Comparison of ENCODE assay signal across 24 mouse cellular contexts in the genomic region with DNA sequence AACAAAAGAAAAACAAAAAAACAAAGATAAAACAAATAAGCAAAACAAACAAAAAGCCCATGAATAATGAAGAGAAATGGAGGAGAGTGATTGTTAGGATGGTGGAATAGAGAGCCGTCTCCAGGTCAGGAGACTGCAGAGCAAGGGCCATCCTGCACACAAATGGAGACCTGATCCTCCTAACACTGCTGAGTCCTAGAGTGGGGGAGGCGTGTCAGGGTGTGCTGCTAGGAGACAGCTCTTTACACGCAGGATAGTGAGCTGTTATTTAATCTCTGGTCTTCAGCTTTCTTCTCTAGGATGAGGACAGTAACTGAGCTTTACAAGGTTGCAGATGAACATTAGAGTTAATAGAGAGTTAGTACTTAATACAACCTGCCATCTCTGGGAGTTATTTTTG. TPM values are rescaled to one million over a fixed set of nuclear protein-coding genes. Genes with fewer than 3 reads are reported as not detected.
DNase-seq lines count a peak whose midpoint lies in the region; ATAC-seq and TF ChIP-seq lines count a peak whose summit lies in the region.
"Had no signal": no experiment of that assay in that cellular context is flagged by ENCODE, and none has a peak within 500 bp of the region (broad histone marks: within the 10 kb centered on the region; RNA-seq: fewer than 3 reads in every experiment).

No protein-coding gene starts in this region.

- H3K9me3 ChIP-seq in kidney, postnatal 0 days (replicated peaks; ENCODE audit: low read length), result no peaks in the 10 kb centered on the region
- H3K9me3 ChIP-seq: embryonic facial prominence, embryonic 15.5 days; forebrain, embryonic 15.5 days; heart, embryonic 12.5 days; hindbrain, embryonic 12.5 days had no signal

- no peak for TF ChIP-seq EP300 in heart, adult 2 months (IDR thresholded peaks at IDR 0.05; ENCODE audit: insufficient read depth, low read depth, low read length)

- ATAC-seq in kidney, postnatal 0 days (replicated peaks; ENCODE audit: low FRiP score, low read depth), result no peak
- ATAC-seq: forebrain, embryonic 15.5 days; hindbrain, embryonic 16.5 days; inflammation-experienced regulatory T-cells, adult 6 months; intestine, postnatal 0 days had no signal

- WGBS in heart, adult 2 months, result 81% methylated on average over 3 of the region's 3 CpGs
- 36% methylated on average over 3 of the region's 3 CpGs for WGBS in kidney, postnatal 0 days

- no peaks in the 10 kb centered on the region for H3K36me3 ChIP-seq in heart, adult 2 months (ENCODE audit: control insufficient read depth, insufficient read depth, low read length)
- peaks cover 5% of the 10 kb centered on the region; the same call in 1 of the 2 replicates for H3K36me3 ChIP-seq in kidney, postnatal 0 days (ENCODE audit: insufficient read depth, low read length)

- no peaks in the 10 kb centered on the region for H3K4me1 ChIP-seq in heart, adult 2 months (ENCODE audit: control insufficient read depth, insufficient read depth, low read length)
- H3K4me1 ChIP-seq in kidney, postnatal 0 days (replicated peaks; ENCODE audit: insufficient read depth, low read length), result no peaks in the 10 kb centered on the region
- H3K4me1 ChIP-seq: embryonic facial prominence, embryonic 15.5 days; forebrain, embryonic 15.5 days; hindbrain, embryonic 12.5 days had no signal

- no peak for TF ChIP-seq POLR2A in heart, adult 2 months (IDR thresholded peaks at IDR 0.05; ENCODE audit: insufficient read depth, low read depth, low read length)

- intact Hi-C loops in gastrocnemius, adult 2 months (cut with DNase I), result loop anchor here (5.0 kb wide), 1 partner anchor 35 kb away; no protein-coding TSS in a partner anchor
- intact Hi-C loops in heart, adult 2 months (cut with DNase I), result no loop called here

- H3K4me3 ChIP-seq in gastrocnemius, adult 2 months, result peak overlapping the region; percentile 2; the same call in 1 of the 2 replicates
- H3K4me3 ChIP-seq in heart, adult 2 months, result no peak overlapping the region
- H3K4me3 ChIP-seq in kidney, postnatal 0 days (replicated peaks; ENCODE audit: low read depth, low read length), result no peak overlapping the region
- H3K4me3 ChIP-seq: embryonic facial prominence, embryonic 15.5 days; forebrain, embryonic 15.5 days; heart, embryonic 12.5 days; hindbrain, embryonic 12.5 days had no signal

- no peak for TF ChIP-seq CTCF in gastrocnemius, adult 2 months (IDR thresholded peaks at IDR 0.05)
- TF ChIP-seq CTCF in heart, adult 2 months (IDR thresholded peaks at IDR 0.05), result no peak
- TF ChIP-seq CTCF in kidney, postnatal 0 days (IDR thresholded peaks at IDR 0.05; ENCODE audit: low read depth), result no peak

- DNase-seq in gastrocnemius, adult 2 months, result peak; percentile 47
- DNase-seq in gastrocnemius, postnatal 25 days, result no peak
- no peak for DNase-seq in heart, adult 2 months
- no peak for DNase-seq in heart, adult 9 months (ENCODE audit: low spot score in 2 of 2)
- DNase-seq in kidney, postnatal 0 days (ENCODE audit: low spot score), result peak; percentile 71
- DNase-seq in kidney, postnatal 14 days, result no peak
- peak; percentile 39 for DNase-seq in skeletal muscle tissue, adult 2 months (ENCODE audit: low read depth, low spot score)
- no peak for DNase-seq in urinary bladder, postnatal 10 days (ENCODE audit: low spot score)
- DNase-seq: adrenal gland, adult 2 months; adrenal gland, postnatal 25 days; cerebellum, adult 18-20 months; cerebellum, adult 9-11 months; cerebellum, postnatal 36 days; heart, postnatal 36 days had no signal

- H3K4me2 ChIP-seq in kidney, postnatal 0 days (ENCODE audit: low read length), result no peak overlapping the region
- H3K4me2 ChIP-seq: embryonic facial prominence, embryonic 15.5 days; forebrain, embryonic 15.5 days; heart, embryonic 12.5 days; hindbrain, embryonic 12.5 days had no signal

- no peaks in the 10 kb centered on the region for H3K27me3 ChIP-seq in heart, adult 2 months (ENCODE audit: control insufficient read depth, insufficient read depth, low read length)
- no peaks in the 10 kb centered on the region for H3K27me3 ChIP-seq in kidney, postnatal 0 days (ENCODE audit: insufficient read depth, low read length)
- H3K27me3 ChIP-seq: CH12.LX; embryonic facial prominence, embryonic 15.5 days; forebrain, embryonic 15.5 days; heart, embryonic 12.5 days; hindbrain, embryonic 12.5 days; Patski had no signal

- peak overlapping the region; percentile 78 for H3K27ac ChIP-seq in gastrocnemius, adult 2 months
- peak overlapping the region; percentile 11; the same call in 1 of the 2 replicates for H3K27ac ChIP-seq in heart, adult 2 months
- no peak overlapping the region for H3K27ac ChIP-seq in kidney, postnatal 0 days
- H3K27ac ChIP-seq: embryonic facial prominence, embryonic 15.5 days; forebrain, embryonic 15.5 days; hindbrain, embryonic 12.5 days had no signal

- no peak overlapping the region for H3K9ac ChIP-seq in heart, adult 2 months (ENCODE audit: low read depth, low read length)
- no peak overlapping the region for H3K9ac ChIP-seq in kidney, postnatal 0 days (ENCODE audit: low read depth, low read length)
- H3K9ac ChIP-seq: embryonic facial prominence, embryonic 15.5 days; forebrain, embryonic 15.5 days; heart, embryonic 12.5 days; hindbrain, embryonic 12.5 days had no signal

- H3K79me2 ChIP-seq in heart, adult 2 months (replicated peaks; ENCODE audit: control insufficient read depth, insufficient read depth, low read length), result no peaks in the 10 kb centered on the region

RNA-seq across cellular contexts. Expression of a gene that starts 14.9 kb away (rescaled TPM):
- 1 to 10 TPM; 1.1 to 1.7 TPM for total RNA-seq in gastrocnemius, adult 2 months (2021)
- 1 to 10 TPM in 1 of 2 experiments, under 1 TPM in 1; 0.92 to 1.5 TPM for total RNA-seq in gastrocnemius, postnatal 25 days (2021)
- total RNA-seq in heart, adult 2 months (2021), result 1 to 10 TPM in 1 of 2 experiments, under 1 TPM in 1; 0.75 to 1.1 TPM
- 0.18 and 0.50 TPM in 2 replicates for polyA plus RNA-seq in heart, adult 2 months (2012; rRNA removed)
- 37.3 and 41.4 TPM in 2 replicates for polyA plus RNA-seq in kidney, postnatal 0 days (2015; fragmentation: Nextera tagmentation; extraction: Ambion mirVana)

RNA-seq across cellular contexts. Expression of a gene that starts 31.1 kb away (rescaled TPM):
- 10 to 100 TPM; 15.7 to 40.3 TPM for total RNA-seq in gastrocnemius, adult 2 months (2021)
- 10 to 100 TPM; 13.8 to 16.4 TPM for total RNA-seq in gastrocnemius, postnatal 25 days (2021)
- 100 to 1,000 TPM in 1 of 2 experiments, 10 to 100 TPM in 1; 51.9 to 102 TPM for total RNA-seq in heart, adult 2 months (2021)
- 48.1 and 51.2 TPM in 2 replicates for polyA plus RNA-seq in heart, adult 2 months (2012; rRNA removed)
- polyA plus RNA-seq in kidney, postnatal 0 days (2015; fragmentation: Nextera tagmentation; extraction: Ambion mirVana), result 95.6 and 98.7 TPM in 2 replicates

RNA-seq across cellular contexts. Expression of a gene that starts 48.5 kb away (rescaled TPM):
- 100 to 1,000 TPM; 445 to 720 TPM for total RNA-seq in gastrocnemius, adult 2 months (2021)
- 100 to 1,000 TPM; 290 to 471 TPM for total RNA-seq in gastrocnemius, postnatal 25 days (2021)
- total RNA-seq in heart, adult 2 months (2021), result under 1 TPM; 0.08 to 0.09 TPM
- 0.18 and 0.29 TPM in 2 replicates for polyA plus RNA-seq in heart, adult 2 months (2012; rRNA removed)
- 0.14 and 0.21 TPM in 2 replicates for polyA plus RNA-seq in kidney, postnatal 0 days (2015; fragmentation: Nextera tagmentation; extraction: Ambion mirVana)
- total RNA-seq: adrenal gland, adult 2 months; adrenal gland, postnatal 25 days had no signal
- polyA plus RNA-seq: adrenal gland, adult 2 months; forebrain, embryonic 11.5 days; forebrain, embryonic 15.5 days; hindbrain, embryonic 12.5 days; inflammation-experienced regulatory T-cells, adult 6 months; intestine, postnatal 0 days had no signal

Comparison
In these comparisons a context has a peak if more than half of its experiments do, and no peak if none do; other contexts are left out.
1. DNase-seq: peak in gastrocnemius, adult 2 months (single experiment), kidney, postnatal 0 days (single experiment) and skeletal muscle tissue, adult 2 months (single experiment); none in gastrocnemius, postnatal 25 days (single experiment), heart, adult 2 months (0 of 2), heart, adult 9 months (0 of 2), kidney, postnatal 14 days (single experiment) and urinary bladder, postnatal 10 days (single experiment).
2. RNA of a gene that starts 48.5 kb away (total RNA-seq): 445 to 720 TPM in gastrocnemius, adult 2 months and 290 to 471 TPM in gastrocnemius, postnatal 25 days; 0.08 to 0.09 TPM in heart, adult 2 months; every median in the first group is over 100 times any median in the second.